8 mouse cellular contexts compared by ENCODE assay signal in the genomic region with DNA sequence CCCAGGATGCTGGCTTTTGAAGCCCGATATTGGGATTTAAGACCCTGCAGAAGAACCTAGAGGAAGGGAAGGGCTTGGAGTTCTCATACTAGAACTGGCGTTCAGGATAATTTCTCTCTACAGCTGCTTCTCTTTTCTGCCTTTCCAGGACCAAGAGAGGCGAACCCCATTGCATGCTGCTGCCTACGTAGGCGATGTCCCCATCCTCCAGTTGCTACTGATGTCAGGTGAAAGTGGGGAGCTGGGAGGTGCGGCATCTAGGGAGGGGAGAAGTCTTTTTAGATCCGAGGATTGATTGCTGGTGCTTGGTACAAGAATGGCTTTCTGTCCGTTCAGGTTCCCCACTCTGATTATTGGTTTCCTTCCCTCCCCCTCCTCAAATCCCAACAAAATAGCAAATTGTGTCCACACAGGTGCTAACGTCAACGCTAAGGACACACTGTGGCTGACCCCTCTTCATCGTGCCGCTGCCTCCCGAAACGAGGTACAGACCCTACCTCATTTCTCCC. TPM values are rescaled to one million over a fixed set of nuclear protein-coding genes. Genes with fewer than 3 reads are reported as not detected.
DNase-seq lines count a peak whose midpoint lies in the region; ATAC-seq and TF ChIP-seq lines count a peak whose summit lies in the region.

No protein-coding gene starts in this region.

- peak overlapping the region; percentile 94 for H3K27ac ChIP-seq in heart, embryonic 13.5 days (replicated peaks)
- peak overlapping the region; percentile 84 for H3K27ac ChIP-seq in heart, postnatal 0 days (ENCODE audit: low read depth)
- H3K27ac ChIP-seq in midbrain, embryonic 10.5 days (replicated peaks): peak overlapping the region; percentile 98

- WGBS in heart, embryonic 13.5 days: 61% methylated on average over 14 of the region's 14 CpGs
- 65% methylated on average over 14 of the region's 14 CpGs for WGBS in heart, postnatal 0 days
- WGBS in midbrain, embryonic 10.5 days: 62% methylated on average over 14 of the region's 14 CpGs

- H3K4me1 ChIP-seq in heart, embryonic 13.5 days: peaks cover 35% of the 10 kb centered on the region
- H3K4me1 ChIP-seq in G1E (ENCODE audit: insufficient read depth, low read depth, low read length): peaks cover 50% of the 10 kb centered on the region
- H3K4me1 ChIP-seq in heart, postnatal 0 days (ENCODE audit: control insufficient read depth, insufficient read depth): peaks cover 14% of the 10 kb centered on the region
- H3K4me1 ChIP-seq in midbrain, embryonic 10.5 days: peaks cover 30% of the 10 kb centered on the region

- no peak for TF ChIP-seq CTCF in G1E (IDR thresholded peaks at IDR 0.05; ENCODE audit: low read depth, low read length)
- no peak for TF ChIP-seq CTCF in heart, postnatal 0 days (IDR thresholded peaks at IDR 0.05; ENCODE audit: low read depth)

- TF ChIP-seq EP300 in heart, postnatal 0 days (IDR thresholded peaks at IDR 0.05; ENCODE audit: low read depth): no peak

- peak overlapping the region; percentile 83 for H3K4me2 ChIP-seq in heart, embryonic 13.5 days
- H3K4me2 ChIP-seq in heart, postnatal 0 days (ENCODE audit: low read depth, low read length): peak overlapping the region; percentile 68

- peaks cover 48% of the 10 kb centered on the region for H3K36me3 ChIP-seq in heart, embryonic 13.5 days
- peaks cover 49% of the 10 kb centered on the region for H3K36me3 ChIP-seq in G1E (replicated peaks)
- H3K36me3 ChIP-seq in heart, postnatal 0 days (replicated peaks; ENCODE audit: control insufficient read depth, insufficient read depth, low read length): peaks cover 46% of the 10 kb centered on the region
- peaks cover 52% of the 10 kb centered on the region for H3K36me3 ChIP-seq in midbrain, embryonic 10.5 days

- peak overlapping the region; percentile 98 for H3K9ac ChIP-seq in heart, embryonic 13.5 days
- peak overlapping the region; percentile 92 for H3K9ac ChIP-seq in heart, postnatal 0 days (replicated peaks; ENCODE audit: low read depth, low read length)

- no peaks in the 10 kb centered on the region for H3K9me3 ChIP-seq in heart, embryonic 13.5 days
- no peaks in the 10 kb centered on the region for H3K9me3 ChIP-seq in G1E (replicated peaks)
- H3K9me3 ChIP-seq in heart, postnatal 0 days (replicated peaks; ENCODE audit: control insufficient read depth, low read length): no peaks in the 10 kb centered on the region
- H3K9me3 ChIP-seq in midbrain, embryonic 10.5 days (replicated peaks): no peaks in the 10 kb centered on the region

- peak overlapping the region; percentile 87 for H3K4me3 ChIP-seq in heart, embryonic 13.5 days
- H3K4me3 ChIP-seq in G1E (ENCODE audit: low read depth, low read length): peak overlapping the region; percentile 88
- peak overlapping the region; percentile 85 for H3K4me3 ChIP-seq in heart, postnatal 0 days (ENCODE audit: low read depth, low read length)
- peak overlapping the region; percentile 99 for H3K4me3 ChIP-seq in midbrain, embryonic 10.5 days

- no peaks in the 10 kb centered on the region for H3K27me3 ChIP-seq in heart, embryonic 13.5 days (replicated peaks)
- no peaks in the 10 kb centered on the region for H3K27me3 ChIP-seq in G1E (ENCODE audit: insufficient read depth, low read length)
- H3K27me3 ChIP-seq in heart, postnatal 0 days (ENCODE audit: control insufficient read depth, insufficient read depth, low read length): no peaks in the 10 kb centered on the region
- H3K27me3 ChIP-seq in midbrain, embryonic 10.5 days (ENCODE audit: low read depth, poor library complexity, severe bottlenecking): no peaks in the 10 kb centered on the region

- no peak for DNase-seq in heart, adult 9 months (ENCODE audit: low spot score in 2 of 2)
- no peak for DNase-seq in G1E (ENCODE audit: low spot score)
- no peak for DNase-seq in heart, postnatal 0 days (ENCODE audit: low spot score)
- DNase-seq in midbrain, embryonic 10.5 days (ENCODE audit: low spot score): no peak
- no peak for DNase-seq in adrenal gland, postnatal 25 days
- no peak for DNase-seq in adrenal gland, postnatal 10 days
- no peak for DNase-seq in right cerebral cortex, postnatal 25 days

- no peak for ATAC-seq in heart, embryonic 13.5 days (ENCODE audit: extremely low read depth, insufficient number of reproducible peaks, low FRiP score, low TSS enrichment)
- no peak for ATAC-seq in G1E (ENCODE audit: extremely low read depth, insufficient number of reproducible peaks, low FRiP score, poor library complexity, severe bottlenecking)
- no peak for ATAC-seq in heart, postnatal 0 days (ENCODE audit: insufficient read depth, low read depth)

RNA-seq across cellular contexts. Expression of a gene that starts 1.1 kb away (rescaled TPM):
- 8.8 and 9.4 TPM in 2 replicates for polyA plus RNA-seq in heart, embryonic 13.5 days (2015; fragmentation: Nextera tagmentation; extraction: Ambion mirVana)
- 72.9 and 80.4 TPM in 2 replicates for total RNA-seq in G1E (2014; fragmentation: Nextera tagmentation)
- 5.9 and 6.6 TPM in 2 replicates for total RNA-seq in G1E (2017)
- polyA plus RNA-seq in G1E (2012): 68.3 and 75.9 TPM in 2 replicates
- 14.3 and 17.6 TPM in 2 replicates for total RNA-seq in heart, postnatal 0 days (2014; rRNA removed; ENCODE audit: low replicate concordance)
- polyA plus RNA-seq in heart, postnatal 0 days (2015; fragmentation: Nextera tagmentation; extraction: Ambion mirVana): 4.2 and 4.5 TPM in 2 replicates
- 9.0 and 9.2 TPM in 2 replicates for polyA plus RNA-seq in midbrain, embryonic 10.5 days (2016; fragmentation: Nextera tagmentation; extraction: Ambion mirVana)
- 72.3 and 75.1 TPM in 2 replicates for total RNA-seq in adrenal gland, postnatal 25 days (2021)
- 10 to 100 TPM; 53.3 to 57.8 TPM for total RNA-seq in adrenal gland, postnatal 10 days (2021)

RNA-seq across cellular contexts. Expression of a gene that starts 9.2 kb away (rescaled TPM):
- 11.8 and 12.6 TPM in 2 replicates for polyA plus RNA-seq in heart, embryonic 13.5 days (2015; fragmentation: Nextera tagmentation; extraction: Ambion mirVana)
- total RNA-seq in G1E (2014; fragmentation: Nextera tagmentation) (28.8 and 29.8 TPM in 2 replicates), G1E (2017) (24.9 and 27.4 TPM in 2 replicates)
- 7.3 and 8.7 TPM in 2 replicates for polyA plus RNA-seq in G1E (2012)
- total RNA-seq in heart, postnatal 0 days (2014; rRNA removed; ENCODE audit: low replicate concordance): 35.2 and 36.9 TPM in 2 replicates
- polyA plus RNA-seq in heart, postnatal 0 days (2015; fragmentation: Nextera tagmentation; extraction: Ambion mirVana): 52.9 and 61.2 TPM in 2 replicates
- 13.2 and 18.8 TPM in 2 replicates for polyA plus RNA-seq in midbrain, embryonic 10.5 days (2016; fragmentation: Nextera tagmentation; extraction: Ambion mirVana)
- 74.4 and 80.2 TPM in 2 replicates for total RNA-seq in adrenal gland, postnatal 25 days (2021)
- 100 to 1,000 TPM in 1 of 2 experiments, 10 to 100 TPM in 1; 99.9 to 128 TPM for total RNA-seq in adrenal gland, postnatal 10 days (2021)

RNA-seq across cellular contexts. Expression of a gene that starts 23.0 kb away (rescaled TPM):
- 0.12 and 1.5 TPM in 2 replicates for polyA plus RNA-seq in heart, embryonic 13.5 days (2015; fragmentation: Nextera tagmentation; extraction: Ambion mirVana)
- total RNA-seq in G1E (2014; fragmentation: Nextera tagmentation): not detected in 2 replicates
- not detected in 2 replicates for total RNA-seq in G1E (2017)
- polyA plus RNA-seq in G1E (2012): not detected in 2 replicates
- total RNA-seq in heart, postnatal 0 days (2014; rRNA removed; ENCODE audit: low replicate concordance): not detected in 2 replicates
- polyA plus RNA-seq in heart, postnatal 0 days (2015; fragmentation: Nextera tagmentation; extraction: Ambion mirVana): not detected in 2 replicates
- polyA plus RNA-seq in midbrain, embryonic 10.5 days (2016; fragmentation: Nextera tagmentation; extraction: Ambion mirVana): 0.06 and 0.19 TPM in 2 replicates
- total RNA-seq in adrenal gland, postnatal 25 days (2021): not detected in 2 replicates
- total RNA-seq in adrenal gland, postnatal 10 days (2021): 1 to 10 TPM; 2.3 to 5.9 TPM

RNA-seq across cellular contexts. Expression of a gene that starts 33.3 kb away (rescaled TPM):
- 58.0 and 63.9 TPM in 2 replicates for polyA plus RNA-seq in heart, embryonic 13.5 days (2015; fragmentation: Nextera tagmentation; extraction: Ambion mirVana)
- total RNA-seq in G1E (2014; fragmentation: Nextera tagmentation): 121 and 148 TPM in 2 replicates
- total RNA-seq in G1E (2017): 34.2 and 37.3 TPM in 2 replicates
- polyA plus RNA-seq in G1E (2012): 152 and 197 TPM in 2 replicates
- total RNA-seq in heart, postnatal 0 days (2014; rRNA removed; ENCODE audit: low replicate concordance): 28.1 and 34.6 TPM in 2 replicates
- polyA plus RNA-seq in heart, postnatal 0 days (2015; fragmentation: Nextera tagmentation; extraction: Ambion mirVana): 55.5 and 56.1 TPM in 2 replicates
- 149 and 151 TPM in 2 replicates for polyA plus RNA-seq in midbrain, embryonic 10.5 days (2016; fragmentation: Nextera tagmentation; extraction: Ambion mirVana)
- total RNA-seq in adrenal gland, postnatal 25 days (2021): 74.6 and 75.0 TPM in 2 replicates
- 10 to 100 TPM; 58.0 to 59.9 TPM for total RNA-seq in adrenal gland, postnatal 10 days (2021)

RNA-seq across cellular contexts. Expression of a gene that starts 33.5 kb away (rescaled TPM):
- 26.8 and 27.0 TPM in 2 replicates for polyA plus RNA-seq in heart, embryonic 13.5 days (2015; fragmentation: Nextera tagmentation; extraction: Ambion mirVana)
- 21.7 and 26.8 TPM in 2 replicates for total RNA-seq in G1E (2014; fragmentation: Nextera tagmentation)
- 16.6 and 17.8 TPM in 2 replicates for total RNA-seq in G1E (2017)
- 11.7 and 14.6 TPM in 2 replicates for polyA plus RNA-seq in G1E (2012)
- total RNA-seq in heart, postnatal 0 days (2014; rRNA removed; ENCODE audit: low replicate concordance): 27.1 and 27.3 TPM in 2 replicates
- 21.9 and 24.0 TPM in 2 replicates for polyA plus RNA-seq in heart, postnatal 0 days (2015; fragmentation: Nextera tagmentation; extraction: Ambion mirVana)
- polyA plus RNA-seq in midbrain, embryonic 10.5 days (2016; fragmentation: Nextera tagmentation; extraction: Ambion mirVana): 42.0 and 49.2 TPM in 2 replicates
- total RNA-seq in adrenal gland, postnatal 25 days (2021): 35.9 and 44.4 TPM in 2 replicates
- total RNA-seq in adrenal gland, postnatal 10 days (2021): 10 to 100 TPM; 37.4 TPM
